Mouse (Mus musculus) myocyte (in vitro differentiated cells): Measurements from ENCODE around the gene Cyp3a59.

Source experiments
- MAX ChIP-seq: IDR thresholded peaks from one replicate; pipeline ENCODE4 v1.6.1; 2011; ENCODE audit warnings: low read depth, mild to moderate bottlenecking, control low read depth
- POLR2A ChIP-seq: IDR thresholded peaks from one replicate; pipeline ENCODE4 v1.6.1; 2011; ENCODE audit warnings: low read depth, mild to moderate bottlenecking, control low read depth, moderate library complexity; ENCODE audit not compliant: insufficient read length
- POLR2AphosphoS2 ChIP-seq: IDR thresholded peaks from one replicate; pipeline ENCODE4 v1.6.1; 2011; ENCODE audit warnings: low read depth, control low read depth; ENCODE audit not compliant: insufficient read length
- REST ChIP-seq: IDR thresholded peaks from one replicate; pipeline ENCODE4 v1.6.1; 2011; ENCODE audit warnings: mild to moderate bottlenecking, control low read depth, moderate library complexity; ENCODE audit not compliant: insufficient read depth, insufficient read length
- TCF12 ChIP-seq: IDR thresholded peaks from one replicate; pipeline ENCODE4 v1.6.1; 2011; ENCODE audit warnings: mild to moderate bottlenecking, control low read depth; ENCODE audit not compliant: poor library complexity, insufficient read depth, severe bottlenecking
- USF1 ChIP-seq: IDR thresholded peaks from one replicate; pipeline ENCODE4 v1.6.1; 2011; ENCODE audit warnings: low read depth, mild to moderate bottlenecking, control low read depth, moderate library complexity

- TF ChIP-seq USF1, result no peak
- no peak for TF ChIP-seq MAX
- TF ChIP-seq POLR2AphosphoS2, result no peak
- TF ChIP-seq POLR2A, result no peak
- TF ChIP-seq REST, result no peak
- no peak for TF ChIP-seq TCF12
These were observed 68.8 kb downstream of the Cyp3a59 start for GRCm38 (mm10) chr5:146147903-146148302.
